Mouse (Mus musculus): ENCODE data around the gene Fam193a.

- no peak for TF ChIP-seq POLR2A (IDR thresholded peaks at IDR 0.05; ENCODE audit: borderline replicate concordance, control insufficient read depth, low read depth, low read length)
- TF ChIP-seq CTCF (IDR thresholded peaks at IDR 0.05; ENCODE audit: control insufficient read depth, insufficient read depth, low read length), result no peak
These were observed 92.1 kb downstream of the Fam193a start for GRCm38 (mm10) chr5:34461841-34462240.

Measured in bone marrow, adult 2 months (tissue).